Mouse (Mus musculus) lung, postnatal 0 days (tissue): ENCODE measurements around the gene Mrps26. TPM values are rescaled to one million over a fixed set of nuclear protein-coding genes. Genes with fewer than 3 reads are reported as not detected.
A peak's percentile ranks its signal among the peaks of the same experiment; 100 is the strongest.

Source experiments
- ATAC-seq: fragments of 200-750 bp; cut with Nextera tagmentation; 2 replicates; pipeline ENCODE4 v1.8.0; 2017; ENCODE audit warnings: moderate library complexity
- DNase-seq: peaks from one replicate; pipeline ENCODE4 v3.0.0-alpha.2; 2016; ENCODE audit warnings: low spot score
- H3K27ac ChIP-seq: fragments of 300-500 bp; sonication (generic); 2 replicates; pipeline ENCODE4 v1.5.1; 2014; ENCODE audit warnings: antibody characterized with exemption, mild to moderate bottlenecking, low read length, mixed read lengths
- H3K27me3 ChIP-seq: fragments of 300-500 bp; sonication (generic); replicated peaks from 2 replicates; pipeline ENCODE4 v1.6.1; 2014; ENCODE audit warnings: low read length, mixed read lengths; ENCODE audit not compliant: insufficient read depth
- H3K36me3 ChIP-seq: fragments of 300-500 bp; sonication (generic); 2 replicates; pipeline ENCODE4 v1.6.1; 2014; ENCODE audit warnings: low read length, mixed read lengths; ENCODE audit not compliant: insufficient read depth
- H3K4me1 ChIP-seq: fragments of 300-500 bp; sonication (generic); 2 replicates; pipeline ENCODE4 v1.6.1; 2014; ENCODE audit warnings: antibody characterized with exemption, low read depth, low read length, mixed read lengths; ENCODE audit not compliant: insufficient read depth
- H3K4me2 ChIP-seq: fragments of 300-500 bp; sonication (generic); replicated peaks from 2 replicates; pipeline ENCODE4 v1.6.1; 2014; ENCODE audit warnings: low read depth, mild to moderate bottlenecking, low read length, moderate library complexity, mixed read lengths
- H3K4me3 ChIP-seq: fragments of 300-500 bp; sonication (generic); 2 replicates; pipeline ENCODE4 v1.5.1; 2014; ENCODE audit warnings: low read depth, low read length
- H3K9ac ChIP-seq: fragments of 300-500 bp; sonication (generic); replicated peaks from 2 replicates; pipeline ENCODE4 v1.6.1; 2014; ENCODE audit warnings: low read depth, mild to moderate bottlenecking
- H3K9me3 ChIP-seq: fragments of 300-500 bp; sonication (generic); 2 replicates; pipeline ENCODE4 v1.6.1; 2016; ENCODE audit warnings: low read length, mixed read lengths
- CTCF ChIP-seq: IDR thresholded peaks from 2 replicates; pipeline ENCODE4 v1.5.1; 2016; ENCODE audit warnings: antibody characterized with exemption, mild to moderate bottlenecking
- EP300 ChIP-seq: IDR thresholded peaks from 2 replicates; pipeline ENCODE4 v1.6.1; 2016; ENCODE audit warnings: antibody characterized with exemption, mild to moderate bottlenecking, control low read depth
- WGBS: fragments of 180-500 bp; shearing (Covaris S2); extraction: QIAGEN DNeasy Blood & Tissue Kit; methylation state at CpG from one replicate; pipeline ENCODE4 v1.1.7; 2014; 5-methylcytosine and 5-hydroxymethylcytosine counted together
- polyA plus RNA-seq: library from polyadenylated mRNA; unstranded; fragments of >200 nt; fragmentation: Nextera tagmentation; extraction: Ambion mirVana; gene quantifications from 2 replicates; pipeline ENCODE4 v1.2.1, GENCODE M21; 2015

Gene Mrps26
- polyA plus RNA-seq, 1 experiment from 2014 or later, result 64.0 TPM

DNA sequence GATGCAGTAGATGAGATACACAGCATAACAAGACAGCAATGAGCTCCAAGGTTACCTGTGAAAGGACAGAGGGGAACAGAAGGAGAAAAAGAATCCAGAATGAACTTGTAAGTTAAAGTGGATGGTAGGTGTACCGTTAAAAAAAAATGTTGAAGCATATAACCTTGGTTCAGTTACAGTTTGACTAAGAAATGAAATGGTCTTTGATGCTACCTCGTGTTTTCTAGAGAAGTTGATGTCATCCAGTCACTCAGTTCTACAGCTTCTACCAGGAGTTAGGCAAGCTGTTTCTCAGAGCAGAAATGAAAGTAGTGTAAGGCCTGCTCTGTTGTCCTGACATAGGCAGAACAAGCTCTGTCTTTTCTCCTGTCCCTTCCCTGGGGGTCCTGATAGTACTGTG, 34.3 kb upstream of the Mrps26 start:
- DNase-seq (no peak), ATAC-seq (no peak)
- Histone ChIP-seq H3K9ac (no peak overlapping the region), H3K27me3 (no peaks in the 10 kb centered on the region), H3K4me2 (no peak overlapping the region), H3K4me3 (no peak overlapping the region), H3K36me3 (peaks cover 4% of the 10 kb centered on the region; the same call in 1 of the 2 replicates), H3K27ac (no peak overlapping the region), H3K4me1 (no peaks in the 10 kb centered on the region), H3K9me3 (no peaks in the 10 kb centered on the region)
- 90% methylated on average over 2 of the region's 2 CpGs for WGBS
- TF ChIP-seq EP300 (no peak), CTCF (no peak)

DNA sequence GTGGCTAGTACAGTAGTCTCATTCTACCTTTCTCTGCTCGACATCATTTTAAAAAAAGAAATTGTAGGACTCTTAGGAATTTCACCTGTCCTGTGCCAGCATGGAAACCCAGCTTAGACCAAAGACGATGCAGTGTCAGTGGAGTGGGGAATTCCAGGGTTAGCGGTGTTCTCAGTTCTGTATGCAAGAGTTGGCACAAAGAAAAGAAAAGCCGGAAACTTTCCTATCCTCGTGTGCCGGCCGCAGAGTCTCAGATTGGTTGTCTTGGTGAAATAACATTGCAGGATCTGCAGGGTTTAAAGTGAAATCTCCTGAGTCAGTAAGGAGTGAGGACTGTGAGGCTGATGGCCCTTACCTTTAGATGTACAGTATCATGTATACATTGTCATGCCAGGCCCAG, 33.6 kb upstream of the Mrps26 start:
- H3K4me3 ChIP-seq, result no peak overlapping the region
- WGBS, result 89% methylated on average over 7 of the region's 7 CpGs
- no peak overlapping the region for H3K9ac ChIP-seq
- no peak for DNase-seq
- no peak for TF ChIP-seq EP300
- TF ChIP-seq CTCF, result no peak
- no peak for ATAC-seq
- H3K36me3 ChIP-seq, result peaks cover 9% of the 10 kb centered on the region; the same call in 1 of the 2 replicates
- H3K4me2 ChIP-seq, result no peak overlapping the region
- H3K27ac ChIP-seq, result no peak overlapping the region
- no peaks in the 10 kb centered on the region for H3K9me3 ChIP-seq
- no peaks in the 10 kb centered on the region for H3K27me3 ChIP-seq
- H3K4me1 ChIP-seq, result no peaks in the 10 kb centered on the region

DNA sequence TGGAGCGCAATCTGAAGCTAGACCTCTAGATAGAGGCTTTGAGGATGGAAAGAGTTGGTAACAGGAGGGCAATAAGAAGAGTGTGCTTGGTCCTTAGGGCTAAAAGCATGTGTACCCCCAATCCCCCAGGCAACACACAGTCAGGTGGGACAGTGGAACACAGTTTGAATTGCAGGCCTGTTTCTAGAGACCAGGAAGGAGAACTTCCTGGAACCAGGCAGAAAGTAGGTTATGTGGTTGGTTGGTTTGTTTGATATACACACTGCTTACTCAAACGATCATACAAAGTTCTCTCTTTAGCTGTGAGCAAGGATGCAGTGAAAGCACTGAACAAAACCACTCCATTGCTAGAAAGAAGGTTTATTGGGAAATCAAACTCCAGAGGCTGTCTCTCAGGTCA, 31.3 kb upstream of the Mrps26 start:
- Histone ChIP-seq H3K36me3 (peaks cover 11% of the 10 kb centered on the region; the same call in 1 of the 2 replicates), H3K4me3 (no peak overlapping the region), H3K27me3 (no peaks in the 10 kb centered on the region), H3K4me1 (no peaks in the 10 kb centered on the region), H3K9me3 (no peaks in the 10 kb centered on the region), H3K9ac (no peak overlapping the region), H3K4me2 (no peak overlapping the region), H3K27ac (no peak overlapping the region)
- DNase-seq, result no peak
- ATAC-seq, result no peak
- WGBS, result 38% methylated on average over 2 of the region's 2 CpGs
- TF ChIP-seq CTCF (no peak), EP300 (no peak)

DNA sequence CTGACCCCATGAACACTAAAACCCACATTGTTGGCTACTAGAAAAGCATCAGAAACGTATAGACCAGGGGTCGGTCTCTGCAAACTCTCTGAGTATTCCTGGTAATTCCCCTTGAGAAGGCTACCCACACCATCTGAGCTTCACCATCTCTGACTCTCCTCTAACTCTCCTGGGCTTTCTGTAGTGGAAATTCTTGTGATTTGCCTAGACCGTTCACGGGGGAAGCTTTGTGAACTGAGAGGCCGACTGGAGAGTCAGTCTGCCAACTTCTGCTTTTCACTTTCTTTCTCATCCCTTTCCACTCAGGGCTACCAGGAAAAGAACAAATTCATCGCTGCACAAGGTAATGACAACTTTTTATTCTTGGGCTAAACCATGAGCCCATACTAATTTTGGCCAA, 28.5 kb upstream of the Mrps26 start:
- Histone ChIP-seq H3K4me3 (no peak overlapping the region), H3K9me3 (no peaks in the 10 kb centered on the region), H3K4me1 (no peaks in the 10 kb centered on the region), H3K27me3 (no peaks in the 10 kb centered on the region), H3K27ac (no peak overlapping the region), H3K4me2 (no peak overlapping the region), H3K36me3 (peaks cover 11% of the 10 kb centered on the region; the same call in 1 of the 2 replicates), H3K9ac (no peak overlapping the region)
- no peak for DNase-seq
- WGBS, result 77% methylated on average over 6 of the region's 6 CpGs
- no peak for ATAC-seq
- TF ChIP-seq EP300 (no peak), CTCF (no peak)

DNA sequence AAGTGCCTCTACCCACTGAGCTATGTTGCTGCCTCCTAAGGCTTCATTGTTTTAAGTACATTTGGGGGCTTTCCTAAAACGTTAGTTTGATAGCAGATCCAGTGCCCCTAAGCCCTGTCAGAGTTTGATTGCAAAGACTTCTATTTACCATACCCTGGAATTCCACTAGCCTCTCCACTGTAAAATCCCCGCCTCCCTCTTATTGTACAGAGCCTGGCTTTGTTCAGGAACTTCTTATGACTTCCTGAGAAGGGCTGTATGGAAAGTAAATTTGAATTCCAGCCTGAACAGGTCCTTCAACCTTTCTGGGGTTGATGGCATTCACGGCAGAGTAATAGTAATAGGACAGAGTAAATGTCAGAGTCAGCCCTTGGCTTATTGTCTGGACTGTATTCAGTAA, 26.7 kb upstream of the Mrps26 start:
- ATAC-seq (peak; percentile 43), DNase-seq (peak; percentile 30)
- Histone ChIP-seq H3K4me1 (no peaks in the 10 kb centered on the region), H3K4me3 (no peak overlapping the region), H3K36me3 (peaks cover 18% of the 10 kb centered on the region), H3K27ac (no peak overlapping the region), H3K27me3 (no peaks in the 10 kb centered on the region), H3K4me2 (no peak overlapping the region), H3K9ac (no peak overlapping the region), H3K9me3 (no peaks in the 10 kb centered on the region)
- 51% methylated on average over 3 of the region's 3 CpGs for WGBS
- TF ChIP-seq EP300 (no peak), CTCF (no peak)

DNA sequence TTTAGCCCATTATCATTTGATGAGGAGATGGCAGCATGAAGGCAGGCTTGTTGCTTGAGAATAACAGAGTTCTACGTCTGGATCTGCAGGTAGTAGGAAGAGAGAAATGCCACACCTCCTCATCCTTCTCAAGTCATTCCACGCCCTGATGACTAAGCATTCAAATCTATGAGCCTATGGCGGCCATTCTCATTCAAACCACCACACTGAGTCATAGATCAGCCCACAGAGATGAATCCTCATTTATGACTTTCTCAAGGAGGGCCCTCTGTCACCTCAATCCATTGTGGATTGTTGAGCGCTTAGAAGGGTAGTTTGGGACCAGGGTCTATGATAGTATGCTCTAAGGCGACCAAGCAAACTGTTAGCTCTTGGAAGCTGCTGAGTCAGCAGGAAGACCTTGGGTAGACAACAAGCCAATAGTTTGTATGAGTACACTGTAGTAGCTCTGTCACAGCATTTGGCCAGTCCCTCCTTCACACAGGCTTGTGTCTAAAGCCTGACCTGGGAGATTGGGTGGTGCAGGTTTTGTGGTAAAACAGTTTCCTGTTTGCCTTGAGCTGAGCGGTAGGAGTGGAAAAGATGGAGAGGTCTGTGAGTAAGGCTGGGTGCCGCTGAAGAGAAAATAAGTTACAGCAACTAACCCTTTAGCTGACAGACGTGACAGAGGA, 24.5 kb upstream of the Mrps26 start:
- TF ChIP-seq CTCF, result no peak
- no peak for TF ChIP-seq EP300
- Histone ChIP-seq H3K4me1 (no peaks in the 10 kb centered on the region), H3K4me2 (no peak overlapping the region), H3K9ac (no peak overlapping the region), H3K4me3 (no peak overlapping the region), H3K27me3 (no peaks in the 10 kb centered on the region), H3K27ac (no peak overlapping the region), H3K9me3 (no peaks in the 10 kb centered on the region), H3K36me3 (peaks cover 25% of the 10 kb centered on the region)
- 88% methylated on average over 8 of the region's 8 CpGs for WGBS
- no peak for ATAC-seq
- DNase-seq, result no peak

DNA sequence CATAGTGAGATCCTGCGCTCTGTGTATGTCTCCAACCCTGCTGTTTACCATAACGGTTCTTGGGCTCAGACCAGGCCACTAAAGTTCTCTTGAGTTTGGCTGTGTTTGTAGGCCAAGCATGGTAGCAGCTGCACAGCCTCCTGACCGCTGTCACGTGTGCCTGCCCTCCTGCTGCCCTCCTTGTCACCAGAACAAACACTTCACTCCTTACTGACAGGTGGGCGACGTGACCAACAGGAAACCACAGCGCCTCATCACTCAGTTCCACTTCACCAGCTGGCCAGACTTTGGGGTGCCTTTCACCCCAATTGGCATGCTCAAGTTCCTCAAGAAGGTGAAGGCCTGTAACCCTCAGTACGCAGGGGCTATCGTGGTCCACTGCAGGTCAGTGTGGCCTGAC, 23.3 kb upstream of the Mrps26 start:
- Histone ChIP-seq H3K4me1 (no peaks in the 10 kb centered on the region), H3K9me3 (no peaks in the 10 kb centered on the region), H3K4me2 (no peak overlapping the region), H3K36me3 (peaks cover 27% of the 10 kb centered on the region), H3K9ac (no peak overlapping the region), H3K27me3 (no peaks in the 10 kb centered on the region), H3K27ac (no peak overlapping the region), H3K4me3 (no peak overlapping the region)
- DNase-seq, result no peak
- TF ChIP-seq EP300, result no peak
- no peak for TF ChIP-seq CTCF
- ATAC-seq, result no peak
- WGBS, result 54% methylated on average over 9 of the region's 9 CpGs
